Mouse (Mus musculus) forebrain, embryonic 13.5 days (tissue): Measurements from ENCODE around the gene Dnah11. TPM values are rescaled to one million over a fixed set of nuclear protein-coding genes. Genes with fewer than 3 reads are reported as not detected.

Source experiments
- ATAC-seq: fragments of 200-750 bp; cut with Nextera tagmentation; 2 replicates; pipeline ENCODE4 v1.8.0; 2017
- H3K27ac ChIP-seq: fragments of 300-500 bp; sonication (generic); 2 replicates; pipeline ENCODE4 v1.5.1; 2015; ENCODE audit warnings: inconsistent platforms, mild to moderate bottlenecking, moderate library complexity
- H3K27me3 ChIP-seq: fragments of 300-500 bp; sonication (generic); 2 replicates; pipeline ENCODE4 v1.6.1; 2015; ENCODE audit warnings: mild to moderate bottlenecking, inconsistent platforms
- H3K36me3 ChIP-seq: fragments of 300-500 bp; sonication (generic); 2 replicates; pipeline ENCODE4 v1.6.1; 2015; ENCODE audit warnings: mild to moderate bottlenecking, inconsistent platforms; ENCODE audit not compliant: poor library complexity, severe bottlenecking
- H3K4me1 ChIP-seq: fragments of 300-500 bp; sonication (generic); 2 replicates; pipeline ENCODE4 v1.6.1; 2015; ENCODE audit warnings: inconsistent platforms
- H3K4me2 ChIP-seq: fragments of 300-500 bp; sonication (generic); 2 replicates; pipeline ENCODE4 v1.6.1; 2015; ENCODE audit warnings: inconsistent platforms, mild to moderate bottlenecking, moderate library complexity
- H3K4me3 ChIP-seq: fragments of 300-500 bp; sonication (generic); 2 replicates; pipeline ENCODE4 v1.5.1; 2015; ENCODE audit warnings: mild to moderate bottlenecking, inconsistent platforms
- H3K9ac ChIP-seq: fragments of 300-500 bp; sonication (generic); 2 replicates; pipeline ENCODE4 v1.6.1; 2015; ENCODE audit warnings: mild to moderate bottlenecking, inconsistent platforms
- H3K9me3 ChIP-seq: fragments of 300-500 bp; sonication (generic); replicated peaks from 2 replicates; pipeline ENCODE4 v1.6.1; 2016; ENCODE audit warnings: inconsistent platforms
- WGBS: fragments of 180-500 bp; shearing (Covaris S2); methylation state at CpG from one replicate; pipeline ENCODE4 v1.1.7; 2015; 5-methylcytosine and 5-hydroxymethylcytosine counted together
- polyA plus RNA-seq: library from polyadenylated mRNA; unstranded; fragments of >200 nt; fragmentation: Nextera tagmentation; extraction: Ambion mirVana; gene quantifications from 2 replicates; pipeline ENCODE4 v1.2.1, GENCODE M21; 2015

Gene Dnah11
- polyA plus RNA-seq, 1 experiment from 2014 or later, result 0.10 TPM

- Histone ChIP-seq H3K27ac (no peak overlapping the region), H3K4me1 (0 out of 2 replicates have a peak, but pooled peaks cover 4% of the 10 kb centered on the region), H3K4me2 (no peak overlapping the region), H3K9ac (no peak overlapping the region), H3K27me3 (no peaks in the 10 kb centered on the region), H3K36me3 (no peaks in the 10 kb centered on the region), H3K4me3 (no peak overlapping the region), H3K9me3 (no peaks in the 10 kb centered on the region)
- ATAC-seq, result no peak
- 17% methylated on average over 10 of the region's 10 CpGs for WGBS
These were observed 348.4 kb downstream of the Dnah11 start for GRCm38 (mm10) chr12:117850472-117850871.

GRCm38 (mm10) chr12:117848621-117849020 is 350.2 kb downstream of the Dnah11 start:
- H3K4me1 ChIP-seq, result peaks cover 13% of the 10 kb centered on the region; the same call in 1 of the 2 replicates
- no peak overlapping the region for H3K9ac ChIP-seq
- no peak overlapping the region for H3K27ac ChIP-seq
- WGBS, result 93% methylated on average over 6 of the region's 6 CpGs
- no peaks in the 10 kb centered on the region for H3K36me3 ChIP-seq
- H3K27me3 ChIP-seq, result no peaks in the 10 kb centered on the region
- H3K4me3 ChIP-seq, result no peak overlapping the region
- ATAC-seq, result no peak
- H3K9me3 ChIP-seq, result no peaks in the 10 kb centered on the region
- H3K4me2 ChIP-seq, result no peak overlapping the region

- no peaks in the 10 kb centered on the region for H3K36me3 ChIP-seq
- peaks cover 13% of the 10 kb centered on the region; the same call in 1 of the 2 replicates for H3K4me1 ChIP-seq
- H3K27me3 ChIP-seq, result peaks cover 3% of the 10 kb centered on the region; the same call in 1 of the 2 replicates
- 24% methylated on average over 2 of the region's 2 CpGs for WGBS
- H3K4me2 ChIP-seq, result peak overlapping the region; percentile 97
- peak overlapping the region; percentile 85 for H3K4me3 ChIP-seq
- no peak for ATAC-seq
- H3K9ac ChIP-seq, result no peak overlapping the region
- no peak overlapping the region for H3K27ac ChIP-seq
- no peaks in the 10 kb centered on the region for H3K9me3 ChIP-seq
These were observed 353.9 kb downstream of the Dnah11 start for GRCm38 (mm10) chr12:117844917-117845316.

DNA sequence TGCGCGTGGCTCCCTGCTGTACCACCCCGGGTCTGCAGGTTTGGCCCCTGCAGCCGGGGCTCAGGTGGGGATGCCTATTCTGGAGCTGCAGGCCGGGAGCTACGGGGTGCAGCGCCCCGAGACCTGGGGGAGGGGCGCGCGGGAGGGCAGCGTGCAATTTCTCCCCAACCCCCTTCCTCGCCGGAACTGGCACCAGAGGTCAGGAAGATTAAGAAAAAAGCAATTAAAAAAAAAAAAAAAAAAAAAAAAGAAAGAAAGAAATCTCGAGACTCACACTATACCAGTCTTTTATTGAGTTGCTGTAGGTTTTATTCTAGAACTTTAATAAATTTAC is 354.8 kb downstream of the Dnah11 start:
- no peaks in the 10 kb centered on the region for H3K36me3 ChIP-seq
- peak overlapping the region; percentile 97 for H3K4me2 ChIP-seq
- no peak overlapping the region for H3K27ac ChIP-seq
- 1% methylated on average over 15 of the region's 15 CpGs for WGBS
- H3K4me1 ChIP-seq, result peaks cover 13% of the 10 kb centered on the region; the same call in 1 of the 2 replicates
- no peak for ATAC-seq
- peak overlapping the region; percentile 85 for H3K4me3 ChIP-seq
- H3K9ac ChIP-seq, result peak overlapping the region; percentile 83
- H3K9me3 ChIP-seq, result no peaks in the 10 kb centered on the region
- H3K27me3 ChIP-seq, result peaks cover 3% of the 10 kb centered on the region; the same call in 1 of the 2 replicates

DNA sequence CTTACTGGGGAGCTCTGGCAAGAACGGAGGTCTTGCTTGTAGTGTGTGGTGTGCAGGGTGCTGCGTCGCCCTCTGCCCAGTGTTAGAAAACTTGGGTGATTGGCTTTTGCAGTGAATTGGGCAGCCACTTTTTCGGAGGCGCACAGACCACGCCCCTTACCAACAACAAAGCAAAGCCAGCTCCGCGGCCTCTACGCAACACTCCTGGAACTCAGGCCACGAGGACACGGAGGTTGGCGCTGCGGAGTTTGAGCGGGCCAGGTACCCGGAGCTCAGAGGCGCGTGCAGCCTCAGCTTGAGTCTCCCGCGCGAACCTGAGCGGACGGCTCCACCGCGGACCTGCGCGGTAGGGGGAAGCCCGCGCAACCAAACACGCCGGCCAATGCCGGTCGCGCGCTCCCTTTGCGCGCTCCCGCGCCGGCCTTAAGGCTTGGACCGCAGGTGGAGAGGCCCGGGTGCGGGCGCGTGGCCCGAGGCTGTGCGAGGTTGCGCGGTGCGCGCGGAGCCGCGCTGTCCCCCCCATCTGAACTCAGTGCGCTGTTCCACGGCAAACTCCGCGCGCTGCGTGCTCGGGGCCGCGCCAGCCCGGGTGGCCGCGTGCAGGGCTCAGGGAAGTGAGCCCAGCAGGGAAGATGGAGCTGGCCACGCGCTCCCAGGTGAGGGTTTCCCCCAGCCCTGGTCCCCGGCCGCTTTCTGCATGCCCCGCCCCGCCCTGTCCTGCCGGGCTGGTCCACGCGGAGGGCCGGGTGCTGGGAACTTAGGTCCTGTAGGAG is 355.4 kb downstream of the Dnah11 start:
- Histone ChIP-seq H3K4me1 (peaks cover 13% of the 10 kb centered on the region; the same call in 1 of the 2 replicates), H3K27ac (peak overlapping the region; percentile 31; the same call in 1 of the 2 replicates), H3K9me3 (no peaks in the 10 kb centered on the region), H3K4me3 (peak overlapping the region; percentile 85), H3K27me3 (peaks cover 7% of the 10 kb centered on the region; the same call in 1 of the 2 replicates), H3K36me3 (no peaks in the 10 kb centered on the region), H3K9ac (peak overlapping the region; percentile 83), H3K4me2 (peak overlapping the region; percentile 97)
- ATAC-seq, result peak; percentile 95
- under 1% methylated on average over 74 of the region's 75 CpGs for WGBS

DNA sequence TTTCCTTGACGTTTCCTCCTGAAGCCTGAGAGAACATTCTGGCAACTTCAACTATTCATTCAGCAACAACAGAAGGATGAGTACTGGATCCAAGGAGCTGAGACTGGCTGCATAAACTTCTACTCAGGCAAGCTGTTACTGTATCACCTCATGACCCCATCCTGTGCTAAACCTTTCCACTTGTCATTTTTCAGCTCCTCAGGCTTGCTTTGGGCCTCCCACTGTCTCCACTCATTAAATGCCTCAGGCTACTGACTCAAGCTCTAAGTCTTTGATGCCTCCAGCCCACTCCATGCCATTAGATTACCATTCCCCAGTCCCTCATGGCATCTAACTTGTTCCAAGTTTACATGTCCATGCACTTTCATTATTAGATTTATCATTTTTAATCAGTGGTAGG is 356.2 kb downstream of the Dnah11 start:
- H3K4me3 ChIP-seq, result no peak overlapping the region
- no peaks in the 10 kb centered on the region for H3K36me3 ChIP-seq
- peaks cover 7% of the 10 kb centered on the region; the same call in 1 of the 2 replicates for H3K27me3 ChIP-seq
- H3K4me1 ChIP-seq, result peaks cover 13% of the 10 kb centered on the region; the same call in 1 of the 2 replicates
- ATAC-seq, result no peak
- H3K9me3 ChIP-seq, result no peaks in the 10 kb centered on the region
- WGBS, result 79% methylated on average over 1 of the region's 1 CpGs
- H3K9ac ChIP-seq, result no peak overlapping the region
- no peak overlapping the region for H3K27ac ChIP-seq
- no peak overlapping the region for H3K4me2 ChIP-seq

- no peak overlapping the region for H3K4me3 ChIP-seq
These were observed 358.1 kb downstream of the Dnah11 start for GRCm38 (mm10) chr12:117840705-117841104.

GRCm38 (mm10) chr12:117837376-117837775 is 361.5 kb downstream of the Dnah11 start:
- H3K9me3 ChIP-seq, result no peaks in the 10 kb centered on the region
- no peak overlapping the region for H3K27ac ChIP-seq
- H3K36me3 ChIP-seq, result no peaks in the 10 kb centered on the region
- 92% methylated on average over 4 of the region's 4 CpGs for WGBS
- no peak for ATAC-seq
- no peak overlapping the region for H3K9ac ChIP-seq
- H3K27me3 ChIP-seq, result peaks cover 6% of the 10 kb centered on the region; the same call in 1 of the 2 replicates
- H3K4me2 ChIP-seq, result no peak overlapping the region
- H3K4me3 ChIP-seq, result no peak overlapping the region
- H3K4me1 ChIP-seq, result no peaks in the 10 kb centered on the region

More at GRCm38 (mm10) chr12:117840705-117841104, 358.1 kb downstream of the Dnah11 start:
- H3K27me3 ChIP-seq, result peaks cover 10% of the 10 kb centered on the region; the same call in 1 of the 2 replicates
- H3K4me1 ChIP-seq, result peaks cover 13% of the 10 kb centered on the region; the same call in 1 of the 2 replicates
- no peak overlapping the region for H3K9ac ChIP-seq
- no peak overlapping the region for H3K4me2 ChIP-seq
- no peak overlapping the region for H3K27ac ChIP-seq
- no peak for ATAC-seq
- no peaks in the 10 kb centered on the region for H3K36me3 ChIP-seq
- WGBS, result 94% methylated on average over 1 of the region's 1 CpGs
- no peaks in the 10 kb centered on the region for H3K9me3 ChIP-seq

DNA sequence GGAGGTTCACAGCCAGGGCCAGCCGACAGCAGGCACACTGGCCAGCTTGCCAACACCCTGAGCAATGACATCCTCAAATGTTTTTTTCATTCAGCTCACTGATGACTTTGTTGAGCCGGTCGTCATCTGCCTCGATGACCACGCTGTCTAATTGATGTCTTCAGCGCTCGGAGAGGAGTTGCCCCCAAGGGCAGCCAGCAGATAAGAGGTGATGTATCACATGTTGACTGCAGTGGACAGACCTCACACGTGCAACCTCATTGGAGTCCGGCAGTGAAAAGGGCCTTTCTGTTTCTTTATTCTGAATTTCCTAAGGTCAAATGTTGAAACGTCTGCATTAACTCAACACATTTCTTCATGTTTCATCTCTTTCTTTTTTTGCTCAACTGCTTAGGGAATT is 363.5 kb downstream of the Dnah11 start:
- H3K4me1 ChIP-seq, result no peaks in the 10 kb centered on the region
- WGBS, result 80% methylated on average over 10 of the region's 10 CpGs
- H3K4me2 ChIP-seq, result no peak overlapping the region

DNA sequence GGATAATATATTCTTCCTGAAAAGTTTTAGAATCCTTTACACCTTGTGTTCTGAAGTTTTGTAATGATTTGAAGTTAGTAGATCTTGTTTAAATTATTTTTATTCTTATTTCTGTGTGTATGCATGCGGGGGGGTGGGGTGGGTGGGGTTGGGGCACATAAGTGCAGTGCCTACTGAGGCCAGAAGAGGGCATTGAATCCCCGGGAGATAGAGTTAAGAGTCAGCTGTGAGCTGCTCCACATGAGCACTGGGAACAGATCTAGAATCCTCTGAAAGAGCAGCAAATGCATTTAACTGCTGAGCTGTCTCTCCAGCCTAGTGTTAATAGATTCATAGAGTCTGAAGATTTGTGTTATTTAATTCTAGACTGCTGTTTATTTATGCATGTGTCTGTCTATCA is 364.2 kb downstream of the Dnah11 start:
- no peak overlapping the region for H3K9ac ChIP-seq
- H3K36me3 ChIP-seq, result no peaks in the 10 kb centered on the region
- no peak overlapping the region for H3K27ac ChIP-seq
- no peak for ATAC-seq
- no peak overlapping the region for H3K4me2 ChIP-seq
- WGBS, result 89% methylated on average over 2 of the region's 2 CpGs
- H3K9me3 ChIP-seq, result no peaks in the 10 kb centered on the region
- no peak overlapping the region for H3K4me3 ChIP-seq
- H3K4me1 ChIP-seq, result no peaks in the 10 kb centered on the region
- peaks cover 6% of the 10 kb centered on the region; the same call in 1 of the 2 replicates for H3K27me3 ChIP-seq

More for the DNA sequence above, 363.5 kb downstream of the Dnah11 start:
- no peak overlapping the region for H3K4me3 ChIP-seq
- H3K27ac ChIP-seq, result no peak overlapping the region
- no peak for ATAC-seq
- H3K27me3 ChIP-seq, result peaks cover 6% of the 10 kb centered on the region; the same call in 1 of the 2 replicates
- no peak overlapping the region for H3K9ac ChIP-seq
- no peaks in the 10 kb centered on the region for H3K36me3 ChIP-seq
- H3K9me3 ChIP-seq, result no peaks in the 10 kb centered on the region

GRCm38 (mm10) chr12:117832190-117832589 is 366.7 kb downstream of the Dnah11 start:
- H3K9me3 ChIP-seq, result no peaks in the 10 kb centered on the region
- WGBS, result 73% methylated on average over 5 of the region's 5 CpGs
- ATAC-seq, result no peak

GRCm38 (mm10) chr12:117831351-117831961 is 367.4 kb downstream of the Dnah11 start:
- Histone ChIP-seq H3K27ac (no peak overlapping the region), H3K4me3 (no peak overlapping the region), H3K9ac (no peak overlapping the region), H3K4me1 (no peaks in the 10 kb centered on the region), H3K27me3 (peaks cover 2% of the 10 kb centered on the region; the same call in 1 of the 2 replicates), H3K36me3 (no peaks in the 10 kb centered on the region), H3K9me3 (no peaks in the 10 kb centered on the region), H3K4me2 (no peak overlapping the region)
- 88% methylated on average over 8 of the region's 8 CpGs for WGBS
- no peak for ATAC-seq

More at GRCm38 (mm10) chr12:117832190-117832589, 366.7 kb downstream of the Dnah11 start:
- H3K4me1 ChIP-seq, result no peaks in the 10 kb centered on the region
- peaks cover 3% of the 10 kb centered on the region; the same call in 1 of the 2 replicates for H3K27me3 ChIP-seq
- H3K4me3 ChIP-seq, result no peak overlapping the region
- H3K36me3 ChIP-seq, result no peaks in the 10 kb centered on the region
- H3K9ac ChIP-seq, result no peak overlapping the region
- H3K4me2 ChIP-seq, result no peak overlapping the region
- no peak overlapping the region for H3K27ac ChIP-seq
